Mouse (Mus musculus) lung, postnatal 0 days (tissue): ENCODE measurements around the gene Scap.

Experiments used
- CTCF ChIP-seq: IDR thresholded peaks from 2 replicates; pipeline ENCODE4 v1.5.1; 2016; ENCODE audit warnings: antibody characterized with exemption, mild to moderate bottlenecking
- EP300 ChIP-seq: IDR thresholded peaks from 2 replicates; pipeline ENCODE4 v1.6.1; 2016; ENCODE audit warnings: antibody characterized with exemption, mild to moderate bottlenecking, control low read depth

DNA sequence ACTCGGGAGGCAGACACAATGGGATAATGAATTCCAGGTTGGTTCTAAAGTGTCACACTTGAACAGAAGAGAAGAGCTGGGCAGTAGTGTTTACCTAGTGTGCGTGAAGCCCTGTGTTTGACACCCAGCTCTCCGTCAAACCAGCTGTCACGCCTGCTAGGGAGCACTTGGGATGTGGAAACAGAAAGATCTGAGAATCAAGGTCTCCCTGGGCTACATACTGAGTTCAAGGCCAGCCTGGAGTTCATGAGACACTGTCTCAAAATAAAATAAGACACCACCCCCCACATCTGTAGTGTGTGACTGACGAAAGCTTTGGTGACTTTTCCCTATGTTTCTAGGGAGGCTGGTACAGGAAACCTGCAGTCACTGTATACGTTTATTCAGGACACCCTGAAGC, 17.7 kb upstream of the Scap start:
- TF ChIP-seq CTCF (no peak), EP300 (no peak)
